Mouse (Mus musculus): ENCODE results near the gene Prex1. TPM values are rescaled to one million over a fixed set of nuclear protein-coding genes. Genes with fewer than 3 reads are reported as not detected.

The Prex1 gene
- total and polyA plus RNA-seq, 3 experiments: 5.5 to 19.5 (median 18.5) TPM

- dilution Hi-C loops (cut with MboI; ENCODE audit: extremely low pct_ligation_motif_present, extremely low pct_unique_long_range_greater_than_20kb, low sequenced_read_pairs): no loop called here
- TF ChIP-seq EP300 (IDR thresholded peaks at IDR 0.05; ENCODE audit: low read length): no peak
- no peak for TF ChIP-seq SIN3A (IDR thresholded peaks at IDR 0.05; ENCODE audit: low read length)
- no peak for TF ChIP-seq GABPA (IDR thresholded peaks at IDR 0.05; ENCODE audit: insufficient replicate concordance, low read depth, low read length)
- TF ChIP-seq IRF4 (IDR thresholded peaks at IDR 0.05; ENCODE audit: low read depth, low read length): no peak
- TF ChIP-seq CHD2 (IDR thresholded peaks at IDR 0.05; ENCODE audit: low read length): no peak
- TF ChIP-seq NELFE (IDR thresholded peaks at IDR 0.05; ENCODE audit: low read depth, low read length): no peak
- no peak for TF ChIP-seq USF2 (conservative IDR thresholded peaks at IDR 0.05; ENCODE audit: low read depth, low read length)
- no peak for TF ChIP-seq KAT2A (IDR thresholded peaks at IDR 0.05; ENCODE audit: insufficient replicate concordance, low read length)
- no peak for TF ChIP-seq NRF1 (IDR thresholded peaks at IDR 0.05; ENCODE audit: low read depth, low read length)
- no peak for TF ChIP-seq RCOR1 (conservative IDR thresholded peaks at IDR 0.05; ENCODE audit: low read depth, low read length)
- TF ChIP-seq TBP (conservative IDR thresholded peaks at IDR 0.05; ENCODE audit: low read depth, low read length): no peak
- TF ChIP-seq CTCF (conservative IDR thresholded peaks at IDR 0.05 in 1 of 2, IDR thresholded peaks at IDR 0.05 in 1 of 2; ENCODE audit: low read depth in 2 of 2, low read length in 2 of 2): no peak
- no peak for TF ChIP-seq RAD21 (IDR thresholded peaks at IDR 0.05; ENCODE audit: low read depth, low read length)
- no peak for TF ChIP-seq ZC3H11A (IDR thresholded peaks at IDR 0.05; ENCODE audit: low read depth, low read length)
- TF ChIP-seq ETS1 (conservative IDR thresholded peaks at IDR 0.05; ENCODE audit: low read depth, low read length): no peak
- no peaks in the 10 kb centered on the region for H3K27me3 ChIP-seq (replicated peaks)
- in situ Hi-C loops (cut with MboI; ENCODE audit: low pct_ligation_motif_present, low pct_unique_long_range_greater_than_20kb, low sequenced_read_pairs): no loop called here
- peaks cover 32 to 52% of the 10 kb centered on the region in 2 experiments for H3K4me1 ChIP-seq (ENCODE audit: control insufficient read depth in 1 of 2, insufficient read depth in 2 of 2)
- H3K79me2 ChIP-seq (replicated peaks; ENCODE audit: control insufficient read depth, extremely low read depth, insufficient read depth, poor library complexity, severe bottlenecking): no peaks in the 10 kb centered on the region
- no peak overlapping the region for H3K27ac ChIP-seq (ENCODE audit: insufficient read depth, low read depth)
- H3K4me3 ChIP-seq (replicated peaks in 1 of 3; ENCODE audit: low read depth in 2 of 3, low read length in 2 of 3, poor library complexity in 1 of 3): no peak overlapping the region
- no peak for DNase-seq (ENCODE audit: extremely low read depth)
- H3K36me3 ChIP-seq (replicated peaks in 1 of 2; ENCODE audit: control insufficient read depth in 1 of 2, insufficient read depth in 1 of 2, low read length in 1 of 2): no peaks in the 10 kb centered on the region
- no peaks in the 10 kb centered on the region for H3K9me3 ChIP-seq (replicated peaks; ENCODE audit: low read length)
- H3K9ac ChIP-seq (ENCODE audit: insufficient read depth, low read depth): no peak overlapping the region
- no peak overlapping the region for H3K4me2 ChIP-seq (ENCODE audit: insufficient read depth, low read depth, poor library complexity, severe bottlenecking)
Observed at GRCm38 (mm10) chr2:166729045-166729444, 15.4 kb upstream of the Prex1 start.

- Histone ChIP-seq H3K9ac (ENCODE audit: insufficient read depth, low read depth) (no peak overlapping the region), H3K27me3 (replicated peaks) (no peaks in the 10 kb centered on the region), H3K4me2 (ENCODE audit: insufficient read depth, low read depth, poor library complexity, severe bottlenecking) (no peak overlapping the region), H3K4me3 (replicated peaks in 1 of 3; ENCODE audit: low read depth in 2 of 3, low read length in 2 of 3, poor library complexity in 1 of 3) (no peak overlapping the region), H3K27ac (ENCODE audit: insufficient read depth, low read depth) (no peak overlapping the region), H3K4me1 (ENCODE audit: control insufficient read depth in 1 of 2, insufficient read depth in 2 of 2) (peaks cover 28 to 46% of the 10 kb centered on the region in 2 experiments), H3K79me2 (replicated peaks; ENCODE audit: control insufficient read depth, extremely low read depth, insufficient read depth, poor library complexity, severe bottlenecking) (no peaks in the 10 kb centered on the region), H3K9me3 (replicated peaks; ENCODE audit: low read length) (no peaks in the 10 kb centered on the region), H3K36me3 (replicated peaks in 1 of 2; ENCODE audit: control insufficient read depth in 1 of 2, insufficient read depth in 1 of 2, low read length in 1 of 2) (no peaks in the 10 kb centered on the region)
- dilution Hi-C loops (cut with MboI; ENCODE audit: extremely low pct_ligation_motif_present, extremely low pct_unique_long_range_greater_than_20kb, low sequenced_read_pairs) (no loop called here), in situ Hi-C loops (cut with MboI; ENCODE audit: low pct_ligation_motif_present, low pct_unique_long_range_greater_than_20kb, low sequenced_read_pairs) (no loop called here)
- no peak for DNase-seq (ENCODE audit: extremely low read depth)
- TF ChIP-seq CHD2 (IDR thresholded peaks at IDR 0.05; ENCODE audit: low read length) (0 out of 2 replicates have a peak, but pooled peaks have one; percentile 35), ELF1 (IDR thresholded peaks at IDR 0.05; ENCODE audit: low read depth, low read length) (peak; percentile 61; the same call in 1 of the 2 replicates), KAT2A (IDR thresholded peaks at IDR 0.05; ENCODE audit: insufficient replicate concordance, low read length) (peak; percentile 82; the same call in 1 of the 2 replicates), RCOR1 (conservative IDR thresholded peaks at IDR 0.05; ENCODE audit: low read depth, low read length) (no peak), NRF1 (IDR thresholded peaks at IDR 0.05; ENCODE audit: low read depth, low read length) (0 out of 2 replicates have a peak, but pooled peaks have one; percentile 32), MEF2A (IDR thresholded peaks at IDR 0.05; ENCODE audit: borderline replicate concordance, low read depth, low read length) (no peak), EP300 (IDR thresholded peaks at IDR 0.05; ENCODE audit: low read length) (no peak), TBP (conservative IDR thresholded peaks at IDR 0.05; ENCODE audit: low read depth, low read length) (no peak), HCFC1 (IDR thresholded peaks at IDR 0.05; ENCODE audit: low read depth, low read length) (peak; percentile 96), POLR2A (IDR thresholded peaks at IDR 0.05; ENCODE audit: low read depth, low read length) (no peak), TCF12 (IDR thresholded peaks at IDR 0.05; ENCODE audit: low read depth, low read length) (no peak), E2F4 (IDR thresholded peaks at IDR 0.05; ENCODE audit: insufficient replicate concordance, low read depth, low read length) (no peak), RAD21 (IDR thresholded peaks at IDR 0.05; ENCODE audit: low read depth, low read length) (no peak), MAZ (IDR thresholded peaks at IDR 0.05; ENCODE audit: low read depth, low read length) (no peak)
Observed at GRCm38 (mm10) chr2:166728261-166728680, 14.6 kb upstream of the Prex1 start.
